29 mouse cellular contexts compared by ENCODE assay signal in genomic region chr17:87628144-87628543, GRCm38 (mm10). TPM values are rescaled to one million over a fixed set of nuclear protein-coding genes. Genes with fewer than 3 reads are reported as not detected.
DNase-seq lines count a peak whose midpoint lies in the region; ATAC-seq and TF ChIP-seq lines count a peak whose summit lies in the region.
"Had no signal": no experiment of that assay in that cellular context is flagged by ENCODE, and none has a peak within 500 bp of the region (broad histone marks: within the 10 kb centered on the region; RNA-seq: fewer than 3 reads in every experiment).

No protein-coding gene starts in this region.

- intact Hi-C loops in left cerebral cortex, postnatal 25 days (cut with DNase I), result no loop called here

- H3K4me1 ChIP-seq in intestine, embryonic 15.5 days (replicated peaks), result 0 out of 2 replicates have a peak, but pooled peaks cover 4% of the 10 kb centered on the region
- peaks cover 26% of the 10 kb centered on the region for H3K4me1 ChIP-seq in small intestine, adult 2 months (ENCODE audit: control insufficient read depth, insufficient read depth, insufficient read length, low read length)
- no peaks in the 10 kb centered on the region for H3K4me1 ChIP-seq in stomach, postnatal 0 days (replicated peaks; ENCODE audit: control insufficient read depth, insufficient read depth)
- H3K4me1 ChIP-seq in liver, embryonic 12.5 days, result no peaks in the 10 kb centered on the region
- H3K4me1 ChIP-seq: embryonic facial prominence, embryonic 12.5 days; heart, embryonic 10.5 days; heart, embryonic 13.5 days had no signal

- H3K4me2 ChIP-seq in intestine, embryonic 15.5 days (replicated peaks), result no peak overlapping the region
- H3K4me2 ChIP-seq in stomach, postnatal 0 days (replicated peaks; ENCODE audit: low read depth), result no peak overlapping the region
- no peak overlapping the region for H3K4me2 ChIP-seq in liver, embryonic 12.5 days
- H3K4me2 ChIP-seq: embryonic facial prominence, embryonic 12.5 days; embryonic facial prominence, embryonic 15.5 days; heart, embryonic 13.5 days; hindbrain, embryonic 14.5 days had no signal

- ATAC-seq in intestine, embryonic 15.5 days, result peak; percentile 92
- ATAC-seq in stomach, postnatal 0 days (ENCODE audit: low FRiP score, low TSS enrichment), result peak; percentile 96
- ATAC-seq in liver, embryonic 12.5 days, result no peak
- ATAC-seq: forebrain, embryonic 14.5 days; forebrain, postnatal 0 days; Patski had no signal

- no peaks in the 10 kb centered on the region for H3K9me3 ChIP-seq in intestine, embryonic 15.5 days
- no peaks in the 10 kb centered on the region for H3K9me3 ChIP-seq in stomach, postnatal 0 days (ENCODE audit: control insufficient read depth, low read length)
- no peaks in the 10 kb centered on the region for H3K9me3 ChIP-seq in liver, embryonic 12.5 days (replicated peaks)
- H3K9me3 ChIP-seq: embryonic facial prominence, embryonic 12.5 days; embryonic facial prominence, embryonic 15.5 days; G1E; heart, embryonic 10.5 days; heart, embryonic 13.5 days had no signal

- TF ChIP-seq EP300 in stomach, postnatal 0 days (optimal IDR thresholded peaks at IDR 0.05), result no peak

- H3K27me3 ChIP-seq in intestine, embryonic 15.5 days (replicated peaks), result no peaks in the 10 kb centered on the region
- H3K27me3 ChIP-seq in small intestine, adult 2 months (ENCODE audit: control insufficient read depth, insufficient read depth, low read length), result no peaks in the 10 kb centered on the region
- H3K27me3 ChIP-seq in stomach, postnatal 0 days (ENCODE audit: control insufficient read depth, insufficient read depth, low read length), result no peaks in the 10 kb centered on the region
- H3K27me3 ChIP-seq in liver, embryonic 12.5 days (replicated peaks), result peaks cover 17% of the 10 kb centered on the region; the same call in 1 of the 2 replicates
- H3K27me3 ChIP-seq: embryonic facial prominence, embryonic 12.5 days; embryonic facial prominence, embryonic 15.5 days; heart, embryonic 13.5 days; Patski had no signal

- 64% methylated on average over 5 of the region's 5 CpGs for WGBS in intestine, embryonic 15.5 days
- 34% methylated on average over 5 of the region's 5 CpGs for WGBS in large intestine, adult 2 months
- WGBS in small intestine, adult 2 months, result 25% methylated on average over 5 of the region's 5 CpGs
- 73% methylated on average over 5 of the region's 5 CpGs for WGBS in stomach, postnatal 0 days
- WGBS in liver, embryonic 12.5 days (ENCODE audit: insufficient replicate concordance), result 79% methylated on average over 5 of the region's 5 CpGs

- peak; percentile 96 for DNase-seq in large intestine, adult 2 months (ENCODE audit: low read depth, low spot score)
- peak; percentile 55 for DNase-seq in stomach, postnatal 0 days (ENCODE audit: low spot score)
- no peak for DNase-seq in left cerebral cortex, adult 9 months (ENCODE audit: low spot score in 2 of 2)
- DNase-seq in left cerebral cortex, postnatal 25 days (ENCODE audit: low spot score in 2 of 2), result no peak
- DNase-seq: adrenal gland, postnatal 10 days; adrenal gland, postnatal 36 days; B cell, adult 2 months; cerebellum, adult 2 months; cerebellum, adult 9-11 months; cerebellum, postnatal 25 days; forebrain, postnatal 0 days; gastrocnemius, postnatal 25 days; heart, adult 2 months; heart, postnatal 14 days; heart, postnatal 4 days had no signal

- no peak overlapping the region for H3K9ac ChIP-seq in intestine, embryonic 15.5 days
- no peak overlapping the region for H3K9ac ChIP-seq in stomach, postnatal 0 days (ENCODE audit: low read length)
- H3K9ac ChIP-seq in liver, embryonic 12.5 days, result no peak overlapping the region
- H3K9ac ChIP-seq: embryonic facial prominence, embryonic 12.5 days; embryonic facial prominence, embryonic 15.5 days; forebrain, postnatal 0 days; heart, embryonic 13.5 days; hindbrain, embryonic 14.5 days had no signal

- TF ChIP-seq POLR2A in small intestine, adult 2 months (IDR thresholded peaks at IDR 0.05; ENCODE audit: low read depth, low read length), result no peak

- no peaks in the 10 kb centered on the region for H3K36me3 ChIP-seq in intestine, embryonic 15.5 days
- H3K36me3 ChIP-seq in small intestine, adult 2 months (ENCODE audit: control insufficient read depth, insufficient read depth, low read length), result no peaks in the 10 kb centered on the region
- H3K36me3 ChIP-seq in stomach, postnatal 0 days (ENCODE audit: control insufficient read depth, insufficient read depth, low read length), result no peaks in the 10 kb centered on the region
- no peaks in the 10 kb centered on the region for H3K36me3 ChIP-seq in liver, embryonic 12.5 days
- H3K36me3 ChIP-seq: embryonic facial prominence, embryonic 12.5 days; embryonic facial prominence, embryonic 15.5 days; G1E; heart, embryonic 10.5 days; heart, embryonic 13.5 days had no signal

- H3K27ac ChIP-seq in intestine, embryonic 15.5 days, result peak overlapping the region; percentile 87
- H3K27ac ChIP-seq in small intestine, adult 2 months (ENCODE audit: insufficient read depth, low read depth, low read length), result peak overlapping the region; percentile 98
- H3K27ac ChIP-seq in stomach, postnatal 0 days (replicated peaks), result no peak overlapping the region
- H3K27ac ChIP-seq in liver, embryonic 12.5 days, result no peak overlapping the region
- H3K27ac ChIP-seq: embryonic facial prominence, embryonic 12.5 days; embryonic facial prominence, embryonic 15.5 days; heart, adult 2 months; heart, embryonic 10.5 days; heart, embryonic 13.5 days; hindbrain, embryonic 14.5 days had no signal

- H3K4me3 ChIP-seq in intestine, embryonic 15.5 days (replicated peaks), result no peak overlapping the region
- H3K4me3 ChIP-seq in small intestine, adult 2 months (ENCODE audit: low read depth, low read length), result no peak overlapping the region
- no peak overlapping the region for H3K4me3 ChIP-seq in stomach, postnatal 0 days (ENCODE audit: low read depth, low read length)
- H3K4me3 ChIP-seq in liver, embryonic 12.5 days, result no peak overlapping the region
- H3K4me3 ChIP-seq: embryonic facial prominence, embryonic 12.5 days; embryonic facial prominence, embryonic 15.5 days; heart, adult 2 months; heart, embryonic 10.5 days; heart, embryonic 13.5 days had no signal

- no peak for TF ChIP-seq CTCF in small intestine, adult 2 months (IDR thresholded peaks at IDR 0.05; ENCODE audit: extremely low read depth, insufficient read length, insufficient replicate concordance, low read depth, low read length)
- TF ChIP-seq CTCF in stomach, postnatal 0 days (IDR thresholded peaks at IDR 0.05; ENCODE audit: low read depth), result no peak

RNA-seq across cellular contexts. Expression of gene Epcam, which starts 7.6 kb away (rescaled TPM):
- polyA plus RNA-seq in intestine, embryonic 15.5 days (2015; fragmentation: Nextera tagmentation; extraction: Ambion mirVana), result 958 and 974 TPM in 2 replicates
- polyA plus RNA-seq in large intestine, adult 2 months (2012; rRNA removed), result 612 and 917 TPM in 2 replicates
- polyA plus RNA-seq in small intestine, adult 2 months (2012; rRNA removed), result 511 and 1,756 TPM in 2 replicates
- 308 and 316 TPM in 2 replicates for polyA plus RNA-seq in stomach, postnatal 0 days (2015; fragmentation: Nextera tagmentation; extraction: Ambion mirVana)
- total RNA-seq in left cerebral cortex, postnatal 25 days (2021), result under 1 TPM in 1 of 2 experiments, not detected in 1; 0.18 TPM
- 2.3 and 3.2 TPM in 2 replicates for polyA plus RNA-seq in liver, embryonic 12.5 days (2016; fragmentation: Nextera tagmentation; extraction: Ambion mirVana)
- total RNA-seq: adrenal gland, adult 18-20 months; adrenal gland, postnatal 36 days; common myeloid progenitor, adult 5-6 weeks; G1E; gastrocnemius, adult 8-10 months; gastrocnemius, postnatal 25 days; heart, adult 2 months; heart, postnatal 4 days had no signal
- polyA plus RNA-seq: G1E had no signal

RNA-seq across cellular contexts. Expression of gene Msh2, which starts 44.0 kb away (rescaled TPM):
- 63.7 and 74.5 TPM in 2 replicates for polyA plus RNA-seq in intestine, embryonic 15.5 days (2015; fragmentation: Nextera tagmentation; extraction: Ambion mirVana)
- 6.0 and 7.2 TPM in 2 replicates for polyA plus RNA-seq in large intestine, adult 2 months (2012; rRNA removed)
- polyA plus RNA-seq in small intestine, adult 2 months (2012; rRNA removed), result 1.4 and 2.5 TPM in 2 replicates
- polyA plus RNA-seq in stomach, postnatal 0 days (2015; fragmentation: Nextera tagmentation; extraction: Ambion mirVana), result 21.6 and 22.7 TPM in 2 replicates
- 10 to 100 TPM; 27.2 to 29.1 TPM for total RNA-seq in left cerebral cortex, postnatal 25 days (2021)
- 52.5 and 54.9 TPM in 2 replicates for polyA plus RNA-seq in liver, embryonic 12.5 days (2016; fragmentation: Nextera tagmentation; extraction: Ambion mirVana)

Comparison
In these comparisons a context has a peak if more than half of its experiments do, and no peak if none do; other contexts are left out.
1. H3K27ac ChIP-seq: peak in intestine, embryonic 15.5 days (single experiment) and small intestine, adult 2 months (single experiment); none in stomach, postnatal 0 days (single experiment) and liver, embryonic 12.5 days (single experiment).
2. DNase-seq: peak in large intestine, adult 2 months (single experiment) and stomach, postnatal 0 days (single experiment); none in left cerebral cortex, adult 9 months (0 of 2) and left cerebral cortex, postnatal 25 days (0 of 2).
3. RNA of gene Epcam, which starts 7.6 kb away (polyA plus RNA-seq): 511 to 1,756 TPM in small intestine, adult 2 months, 958 to 974 TPM in intestine, embryonic 15.5 days, 612 to 917 TPM in large intestine, adult 2 months and 308 to 316 TPM in stomach, postnatal 0 days; 2.3 to 3.2 TPM in liver, embryonic 12.5 days; every median in the first group is over 10 times any median in the second.